Mouse (Mus musculus): ENCODE results near the gene Gm37240. TPM values are rescaled to one million over a fixed set of nuclear protein-coding genes. Genes with fewer than 3 reads are reported as not detected.
"Not testable (repeated sequence)": the region's sequence is repeated elsewhere in the genome, so short reads cannot be mapped to it uniquely, and the experiment has no call there.

The Gm37240 gene
- polyA plus RNA-seq (2012; rRNA removed) = 0.08 and 0.53 TPM in 2 replicates

GRCm38 (mm10) chr3:85887239-85887827, at the start of gene Gm37240, which contains the start of gene Glt28d2:
TSS of gene Gm37240 (minus strand) at chr3:85887518.
TSS of gene Glt28d2 (minus strand) at chr3:85887516.
- TF ChIP-seq CTCF (IDR thresholded peaks at IDR 0.05; ENCODE audit: borderline replicate concordance, extremely low read depth, insufficient read depth, insufficient read length) (no peak), POLR2A (IDR thresholded peaks at IDR 0.05; ENCODE audit: borderline replicate concordance, extremely low read depth, insufficient read depth, insufficient read length, poor library complexity, severe bottlenecking) (no peak)
- DNase-seq (ENCODE audit: low read depth) = peak; percentile 75

GRCm38 (mm10) chr3:85933586-85933985, 46.3 kb upstream of the Gm37240 start:
- no peak for DNase-seq (ENCODE audit: low read depth)
- TF ChIP-seq POLR2A (IDR thresholded peaks at IDR 0.05; ENCODE audit: borderline replicate concordance, extremely low read depth, insufficient read depth, insufficient read length, poor library complexity, severe bottlenecking) = no peak
- no peak for TF ChIP-seq CTCF (IDR thresholded peaks at IDR 0.05; ENCODE audit: borderline replicate concordance, extremely low read depth, insufficient read depth, insufficient read length)

GRCm38 (mm10) chr3:85931859-85932258, 44.5 kb upstream of the Gm37240 start:
- DNase-seq (ENCODE audit: low read depth) = no peak
- TF ChIP-seq POLR2A (IDR thresholded peaks at IDR 0.05; ENCODE audit: borderline replicate concordance, extremely low read depth, insufficient read depth, insufficient read length, poor library complexity, severe bottlenecking) (no peak), CTCF (IDR thresholded peaks at IDR 0.05; ENCODE audit: borderline replicate concordance, extremely low read depth, insufficient read depth, insufficient read length) (no peak)

GRCm38 (mm10) chr3:85930671-85931255, 43.4 kb upstream of the Gm37240 start:
- DNase-seq (ENCODE audit: low read depth) = no peak
- no peak for TF ChIP-seq CTCF (IDR thresholded peaks at IDR 0.05; ENCODE audit: borderline replicate concordance, extremely low read depth, insufficient read depth, insufficient read length)
- TF ChIP-seq POLR2A (IDR thresholded peaks at IDR 0.05; ENCODE audit: borderline replicate concordance, extremely low read depth, insufficient read depth, insufficient read length, poor library complexity, severe bottlenecking) = no peak

GRCm38 (mm10) chr3:85929711-85930110, 42.4 kb upstream of the Gm37240 start:
- DNase-seq (ENCODE audit: low read depth) = no peak
- TF ChIP-seq POLR2A (IDR thresholded peaks at IDR 0.05; ENCODE audit: borderline replicate concordance, extremely low read depth, insufficient read depth, insufficient read length, poor library complexity, severe bottlenecking) (no peak), CTCF (IDR thresholded peaks at IDR 0.05; ENCODE audit: borderline replicate concordance, extremely low read depth, insufficient read depth, insufficient read length) (no peak)

GRCm38 (mm10) chr3:85928140-85928611, 40.9 kb upstream of the Gm37240 start:
- DNase-seq (ENCODE audit: low read depth) = peak; percentile 64
- TF ChIP-seq POLR2A (IDR thresholded peaks at IDR 0.05; ENCODE audit: borderline replicate concordance, extremely low read depth, insufficient read depth, insufficient read length, poor library complexity, severe bottlenecking) = no peak
- no peak for TF ChIP-seq CTCF (IDR thresholded peaks at IDR 0.05; ENCODE audit: borderline replicate concordance, extremely low read depth, insufficient read depth, insufficient read length)

- TF ChIP-seq POLR2A (IDR thresholded peaks at IDR 0.05; ENCODE audit: borderline replicate concordance, extremely low read depth, insufficient read depth, insufficient read length, poor library complexity, severe bottlenecking) (no peak), CTCF (IDR thresholded peaks at IDR 0.05; ENCODE audit: borderline replicate concordance, extremely low read depth, insufficient read depth, insufficient read length) (no peak)
- no peak for DNase-seq (ENCODE audit: low read depth)
Observed at GRCm38 (mm10) chr3:85927296-85927695, 40.0 kb upstream of the Gm37240 start.

- peak; percentile 91 for DNase-seq (ENCODE audit: low read depth)
- no peak for TF ChIP-seq POLR2A (IDR thresholded peaks at IDR 0.05; ENCODE audit: borderline replicate concordance, extremely low read depth, insufficient read depth, insufficient read length, poor library complexity, severe bottlenecking)
- TF ChIP-seq CTCF (IDR thresholded peaks at IDR 0.05; ENCODE audit: borderline replicate concordance, extremely low read depth, insufficient read depth, insufficient read length) = peak; percentile 99
Observed at GRCm38 (mm10) chr3:85923954-85924945, 36.9 kb upstream of the Gm37240 start.

- TF ChIP-seq CTCF (IDR thresholded peaks at IDR 0.05; ENCODE audit: borderline replicate concordance, extremely low read depth, insufficient read depth, insufficient read length) (no peak), POLR2A (IDR thresholded peaks at IDR 0.05; ENCODE audit: borderline replicate concordance, extremely low read depth, insufficient read depth, insufficient read length, poor library complexity, severe bottlenecking) (no peak)
- no peak for DNase-seq (ENCODE audit: low read depth)
Observed at GRCm38 (mm10) chr3:85923343-85923742, 36.0 kb upstream of the Gm37240 start.

GRCm38 (mm10) chr3:85922331-85922730, 35.0 kb upstream of the Gm37240 start:
- no peak for DNase-seq (ENCODE audit: low read depth)
- TF ChIP-seq POLR2A (IDR thresholded peaks at IDR 0.05; ENCODE audit: borderline replicate concordance, extremely low read depth, insufficient read depth, insufficient read length, poor library complexity, severe bottlenecking) = no peak
- no peak for TF ChIP-seq CTCF (IDR thresholded peaks at IDR 0.05; ENCODE audit: borderline replicate concordance, extremely low read depth, insufficient read depth, insufficient read length)

GRCm38 (mm10) chr3:85920671-85921070, 33.4 kb upstream of the Gm37240 start:
- not testable (repeated sequence) for DNase-seq (ENCODE audit: low read depth)
